Mouse (Mus musculus): ENCODE data around the gene Atp6v0b. TPM values are rescaled to one million over a fixed set of nuclear protein-coding genes. Genes with fewer than 3 reads are reported as not detected.

Gene Atp6v0b
- polyA plus RNA-seq, 1 experiment, result 768 TPM

DNA sequence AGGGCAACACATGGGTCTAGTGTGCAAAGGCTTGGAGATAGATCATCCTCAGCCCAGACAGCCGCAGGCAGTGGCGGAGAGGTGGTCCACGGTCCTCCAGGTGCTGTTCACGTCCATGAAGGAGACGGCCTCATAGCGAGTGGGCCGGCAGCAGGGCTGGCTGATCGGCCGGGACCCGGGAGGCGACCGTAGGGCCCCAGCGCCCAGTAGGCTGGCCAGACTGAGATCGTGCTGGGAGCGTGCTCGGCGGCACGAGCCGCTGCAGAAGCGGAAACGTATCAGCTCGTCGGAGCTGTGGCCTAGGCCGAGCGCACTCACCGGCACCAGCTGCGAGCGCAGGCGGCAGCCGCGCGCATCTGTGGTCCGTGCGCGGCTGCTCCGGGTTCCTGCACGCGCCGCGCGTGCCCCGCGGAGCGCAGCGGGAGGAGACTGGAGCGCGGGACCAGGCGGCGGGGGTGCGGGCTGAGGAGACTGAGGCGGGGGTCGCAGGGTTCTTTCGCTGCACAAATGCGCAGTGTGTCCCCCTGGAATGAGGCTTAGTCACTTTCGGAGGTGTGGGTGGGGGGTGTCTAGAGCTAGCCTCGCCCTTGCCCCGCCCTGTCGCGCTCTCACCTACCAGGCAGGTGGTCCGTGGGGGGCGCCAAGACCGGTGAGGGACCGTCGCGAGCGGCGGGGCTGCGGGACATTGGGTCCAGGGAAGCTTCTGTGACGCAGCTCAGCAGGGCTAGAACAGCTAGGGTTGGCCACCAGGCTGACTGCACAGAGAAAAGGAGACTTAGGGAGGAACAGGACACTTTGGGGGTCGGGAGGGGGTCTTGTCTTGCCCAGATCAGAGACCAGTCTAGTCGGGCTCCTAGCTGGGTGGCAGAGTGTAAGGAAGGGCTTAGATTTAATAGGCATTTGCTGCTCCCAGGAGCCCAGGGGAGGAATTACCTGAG, 39.7 kb upstream of the Atp6v0b start:
- Histone ChIP-seq H3K4me1 (ENCODE audit: control insufficient read depth, insufficient read depth, low read length) (peaks cover 5% of the 10 kb centered on the region; the same call in 1 of the 2 replicates), H3K4me3 (ENCODE audit: insufficient read depth, low read depth, low read length) (peak overlapping the region; percentile 28), H3K27ac (ENCODE audit: insufficient read depth, low read depth, low read length) (no peak overlapping the region), H3K27me3 (replicated peaks; ENCODE audit: control insufficient read depth, insufficient read depth, low read length) (no peaks in the 10 kb centered on the region), H3K36me3 (ENCODE audit: control insufficient read depth, insufficient read depth, low read length) (no peaks in the 10 kb centered on the region)
- TF ChIP-seq POLR2A (IDR thresholded peaks at IDR 0.05; ENCODE audit: low read depth, low read length), result no peak
- no peak for TF ChIP-seq CTCF (conservative IDR thresholded peaks at IDR 0.05; ENCODE audit: insufficient read depth, insufficient read length, low read depth, low read length)
- no peak for DNase-seq
- WGBS, result 18% methylated on average over 71 of the region's 71 CpGs

GRCm38 (mm10) chr4:117924916-117925315, 37.8 kb upstream of the Atp6v0b start:
- no peaks in the 10 kb centered on the region for H3K27me3 ChIP-seq (replicated peaks; ENCODE audit: control insufficient read depth, insufficient read depth, low read length)
- DNase-seq, result no peak
- TF ChIP-seq CTCF (conservative IDR thresholded peaks at IDR 0.05; ENCODE audit: insufficient read depth, insufficient read length, low read depth, low read length) (no peak), POLR2A (IDR thresholded peaks at IDR 0.05; ENCODE audit: low read depth, low read length) (no peak)
- H3K27ac ChIP-seq (ENCODE audit: insufficient read depth, low read depth, low read length), result no peak overlapping the region
- H3K4me3 ChIP-seq (ENCODE audit: insufficient read depth, low read depth, low read length), result no peak overlapping the region
- H3K36me3 ChIP-seq (ENCODE audit: control insufficient read depth, insufficient read depth, low read length), result no peaks in the 10 kb centered on the region
- H3K4me1 ChIP-seq (ENCODE audit: control insufficient read depth, insufficient read depth, low read length), result peaks cover 5% of the 10 kb centered on the region; the same call in 1 of the 2 replicates
- 64% methylated on average over 4 of the region's 6 CpGs for WGBS

DNA sequence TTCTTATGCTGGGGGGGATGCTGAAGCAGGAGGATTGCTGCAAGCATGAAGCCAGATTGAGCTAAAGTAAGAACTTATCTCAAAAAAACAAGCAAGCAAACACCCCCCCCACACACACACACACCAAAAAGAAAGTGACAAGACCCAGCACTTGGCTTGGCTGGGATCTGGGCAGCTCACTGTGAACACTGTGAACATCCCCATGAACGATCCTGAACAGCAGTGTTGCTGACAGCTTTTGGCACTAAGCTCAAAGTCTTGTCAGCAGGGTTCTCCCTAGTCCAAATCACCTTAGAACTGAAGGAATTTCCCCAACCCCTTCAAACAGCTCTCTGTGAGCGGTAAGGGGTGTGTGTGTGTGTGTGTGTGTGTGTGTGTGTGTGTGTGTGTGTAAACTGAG, 36.3 kb upstream of the Atp6v0b start:
- Histone ChIP-seq H3K4me3 (ENCODE audit: insufficient read depth, low read depth, low read length) (no peak overlapping the region), H3K4me1 (ENCODE audit: control insufficient read depth, insufficient read depth, low read length) (no peaks in the 10 kb centered on the region; the same call in 1 of the 2 replicates), H3K27me3 (replicated peaks; ENCODE audit: control insufficient read depth, insufficient read depth, low read length) (no peaks in the 10 kb centered on the region), H3K36me3 (ENCODE audit: control insufficient read depth, insufficient read depth, low read length) (no peaks in the 10 kb centered on the region), H3K27ac (ENCODE audit: insufficient read depth, low read depth, low read length) (no peak overlapping the region)
- DNase-seq, result no peak
- no peak for TF ChIP-seq POLR2A (IDR thresholded peaks at IDR 0.05; ENCODE audit: low read depth, low read length)
- no peak for TF ChIP-seq CTCF (conservative IDR thresholded peaks at IDR 0.05; ENCODE audit: insufficient read depth, insufficient read length, low read depth, low read length)
- 48% methylated on average over 2 of the region's 2 CpGs for WGBS

- H3K27me3 ChIP-seq (replicated peaks; ENCODE audit: control insufficient read depth, insufficient read depth, low read length), result no peaks in the 10 kb centered on the region
Measured at GRCm38 (mm10) chr4:117921358-117921757, 34.2 kb upstream of the Atp6v0b start.

DNA sequence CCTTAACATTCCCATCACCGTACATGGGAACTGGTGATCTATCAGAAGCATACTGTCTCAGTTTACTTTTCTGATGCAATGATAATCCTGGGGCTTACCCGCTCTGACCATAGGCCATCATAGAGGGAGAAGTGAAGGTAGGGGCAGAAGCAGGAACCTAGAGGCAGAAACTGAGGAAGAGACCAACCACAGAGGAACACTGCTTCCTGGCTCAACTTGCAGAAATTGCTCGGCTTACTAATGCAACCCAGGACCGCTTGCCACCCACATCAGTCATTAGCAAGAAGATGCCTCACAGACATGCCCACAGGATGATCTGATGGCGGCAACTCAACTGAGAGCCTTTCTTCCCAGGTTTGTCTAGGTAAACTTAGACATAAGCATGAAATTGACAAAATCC, 31.6 kb upstream of the Atp6v0b start:
- H3K4me3 ChIP-seq (ENCODE audit: insufficient read depth, low read depth, low read length), result no peak overlapping the region
- 88% methylated on average over 5 of the region's 5 CpGs for WGBS
- H3K27ac ChIP-seq (ENCODE audit: insufficient read depth, low read depth, low read length), result no peak overlapping the region
- peaks cover under 1% of the 10 kb centered on the region; the same call in 1 of the 2 replicates for H3K4me1 ChIP-seq (ENCODE audit: control insufficient read depth, insufficient read depth, low read length)
- TF ChIP-seq CTCF (conservative IDR thresholded peaks at IDR 0.05; ENCODE audit: insufficient read depth, insufficient read length, low read depth, low read length), result no peak
- no peak for TF ChIP-seq POLR2A (IDR thresholded peaks at IDR 0.05; ENCODE audit: low read depth, low read length)
- H3K27me3 ChIP-seq (replicated peaks; ENCODE audit: control insufficient read depth, insufficient read depth, low read length), result no peaks in the 10 kb centered on the region
- no peak for DNase-seq
- no peaks in the 10 kb centered on the region for H3K36me3 ChIP-seq (ENCODE audit: control insufficient read depth, insufficient read depth, low read length)

More at GRCm38 (mm10) chr4:117921358-117921757, 34.2 kb upstream of the Atp6v0b start:
- 89% methylated on average over 2 of the region's 2 CpGs for WGBS
- no peak for TF ChIP-seq CTCF (conservative IDR thresholded peaks at IDR 0.05; ENCODE audit: insufficient read depth, insufficient read length, low read depth, low read length)
- TF ChIP-seq POLR2A (IDR thresholded peaks at IDR 0.05; ENCODE audit: low read depth, low read length), result no peak
- H3K27ac ChIP-seq (ENCODE audit: insufficient read depth, low read depth, low read length), result no peak overlapping the region
- DNase-seq, result no peak
- no peaks in the 10 kb centered on the region for H3K36me3 ChIP-seq (ENCODE audit: control insufficient read depth, insufficient read depth, low read length)
- no peaks in the 10 kb centered on the region; the same call in 1 of the 2 replicates for H3K4me1 ChIP-seq (ENCODE audit: control insufficient read depth, insufficient read depth, low read length)
- H3K4me3 ChIP-seq (ENCODE audit: insufficient read depth, low read depth, low read length), result no peak overlapping the region

DNA sequence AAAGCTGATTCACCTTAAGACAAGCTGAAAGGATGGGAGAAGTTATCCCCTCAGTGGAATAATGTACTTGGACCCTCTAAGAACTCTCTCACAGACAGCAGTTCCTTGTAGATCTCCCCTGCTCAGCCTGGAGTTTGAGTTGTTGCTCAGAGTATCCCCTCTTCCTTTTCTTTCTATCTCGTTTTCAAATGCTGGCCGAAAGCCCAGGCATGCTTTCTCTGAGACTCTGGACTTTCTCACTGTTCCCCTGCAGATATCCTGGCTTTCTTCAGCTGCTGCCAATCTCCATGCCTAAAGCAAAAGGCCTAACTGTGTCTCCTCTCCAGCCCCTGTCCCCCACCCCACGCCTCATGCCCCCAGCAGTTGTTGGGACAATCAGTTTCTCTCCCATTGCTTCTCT, 31.1 kb upstream of the Atp6v0b start:
- H3K4me3 ChIP-seq (ENCODE audit: insufficient read depth, low read depth, low read length), result no peak overlapping the region
- DNase-seq, result peak; percentile 54
- H3K27me3 ChIP-seq (replicated peaks; ENCODE audit: control insufficient read depth, insufficient read depth, low read length), result no peaks in the 10 kb centered on the region
- 32% methylated on average over 3 of the region's 3 CpGs for WGBS
- H3K4me1 ChIP-seq (ENCODE audit: control insufficient read depth, insufficient read depth, low read length), result peaks cover 5% of the 10 kb centered on the region; the same call in 1 of the 2 replicates
- TF ChIP-seq POLR2A (IDR thresholded peaks at IDR 0.05; ENCODE audit: low read depth, low read length) (no peak), CTCF (conservative IDR thresholded peaks at IDR 0.05; ENCODE audit: insufficient read depth, insufficient read length, low read depth, low read length) (no peak)
- no peaks in the 10 kb centered on the region for H3K36me3 ChIP-seq (ENCODE audit: control insufficient read depth, insufficient read depth, low read length)
- H3K27ac ChIP-seq (ENCODE audit: insufficient read depth, low read depth, low read length), result no peak overlapping the region

GRCm38 (mm10) chr4:117917847-117918246, 30.7 kb upstream of the Atp6v0b start:
- 81% methylated on average over 4 of the region's 4 CpGs for WGBS

More at GRCm38 (mm10) chr4:117917847-117918246, 30.7 kb upstream of the Atp6v0b start:
- no peak for DNase-seq
- no peak overlapping the region for H3K27ac ChIP-seq (ENCODE audit: insufficient read depth, low read depth, low read length)
- no peak overlapping the region for H3K4me3 ChIP-seq (ENCODE audit: insufficient read depth, low read depth, low read length)
- no peaks in the 10 kb centered on the region for H3K27me3 ChIP-seq (replicated peaks; ENCODE audit: control insufficient read depth, insufficient read depth, low read length)
- TF ChIP-seq POLR2A (IDR thresholded peaks at IDR 0.05; ENCODE audit: low read depth, low read length) (no peak), CTCF (conservative IDR thresholded peaks at IDR 0.05; ENCODE audit: insufficient read depth, insufficient read length, low read depth, low read length) (no peak)
- H3K4me1 ChIP-seq (ENCODE audit: control insufficient read depth, insufficient read depth, low read length), result peaks cover 5% of the 10 kb centered on the region; the same call in 1 of the 2 replicates
- H3K36me3 ChIP-seq (ENCODE audit: control insufficient read depth, insufficient read depth, low read length), result no peaks in the 10 kb centered on the region

All from kidney, adult 2 months (tissue).